Mouse (Mus musculus): ENCODE data around the gene Dhrs4. TPM values are rescaled to one million over a fixed set of nuclear protein-coding genes. Genes with fewer than 3 reads are reported as not detected.

Gene Dhrs4
- 104 TPM in 2 replicates for polyA plus RNA-seq (2012)

GRCm38 (mm10) chr14:55478651-55479599 is at the start of gene Dhrs4:
Gene Dhrs4 (plus strand): TSS chr14:55478758.

DNA sequence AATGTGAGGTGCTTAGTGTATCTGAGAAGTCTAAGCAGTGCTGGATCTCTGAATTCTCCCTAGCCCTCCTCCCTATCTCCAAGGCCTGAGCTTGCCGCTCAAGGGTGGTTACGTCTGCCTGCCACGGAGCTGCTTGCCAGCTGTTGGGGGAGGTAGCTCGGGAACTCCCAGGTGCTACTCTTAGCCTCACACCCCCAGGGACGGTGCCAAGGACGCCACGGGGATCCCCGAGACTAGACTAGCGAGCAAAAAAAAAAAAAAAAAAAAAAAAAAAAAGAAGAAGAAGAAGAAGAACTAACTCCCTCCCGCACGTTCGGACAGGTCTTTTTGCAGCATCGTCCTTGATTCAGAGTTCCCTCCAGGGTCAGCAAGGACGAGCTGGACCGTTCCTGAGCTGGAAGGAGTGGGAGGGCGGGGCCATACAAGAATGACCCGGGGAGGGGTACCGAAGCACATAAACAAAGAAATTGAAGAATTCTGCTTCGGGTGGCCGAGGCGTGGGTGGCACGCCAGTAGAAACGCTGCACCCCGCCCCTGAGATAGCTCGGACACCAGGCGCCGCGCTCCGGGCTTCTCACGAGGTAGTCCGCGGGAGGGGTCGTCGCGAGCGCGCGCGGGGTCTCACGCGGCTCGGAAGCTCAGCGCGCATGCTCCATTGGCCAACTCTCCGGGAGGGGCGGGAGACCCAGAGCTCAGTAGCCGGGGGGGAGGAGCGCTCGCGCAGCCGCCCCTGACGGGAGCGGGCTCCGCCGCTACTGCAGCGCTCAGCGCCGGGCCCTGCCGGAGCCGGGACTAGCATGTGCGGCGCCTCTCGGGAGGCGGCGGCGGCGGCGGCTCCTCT is 12.0 kb downstream of the Dhrs4 start, which contains the start of gene Carmil3:
TSS of gene Carmil3 (plus strand) at position 291 of the 841 bp plus-strand sequence.

DNA sequence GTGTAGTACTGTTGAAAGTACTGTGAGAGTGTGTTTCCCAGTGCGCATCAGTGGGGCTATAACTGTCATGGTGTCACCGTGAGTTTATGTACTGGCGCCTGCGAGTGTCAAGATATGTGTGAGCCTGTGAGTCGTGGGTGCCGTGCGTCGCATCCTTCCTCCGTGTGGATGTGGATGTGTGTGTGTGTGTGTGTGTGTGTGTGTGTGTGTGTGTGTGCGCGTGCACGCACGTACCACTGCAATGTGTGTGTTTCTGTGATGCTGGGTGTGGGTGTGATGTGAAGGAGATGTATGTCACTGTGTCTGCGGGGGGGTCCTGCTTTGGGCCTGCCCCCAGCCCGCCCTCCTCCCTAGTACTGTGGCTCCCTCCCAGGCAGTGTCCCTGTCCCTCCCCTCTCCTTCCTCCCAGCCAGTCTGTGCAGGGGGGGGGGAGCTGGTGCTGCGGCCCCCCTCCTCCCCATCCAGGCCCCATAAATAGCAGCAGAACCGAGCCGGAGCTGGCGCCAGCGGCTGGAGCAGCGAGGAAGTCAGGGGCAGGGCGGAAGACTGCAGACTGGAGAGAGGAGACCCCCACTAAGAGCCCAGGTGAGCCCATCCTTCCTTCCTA is 31.7 kb downstream of the Dhrs4 start, which contains the start of gene Cpne6:
TSS of gene Cpne6 (plus strand) at position 321 of the 607 bp plus-strand sequence.

DNA sequence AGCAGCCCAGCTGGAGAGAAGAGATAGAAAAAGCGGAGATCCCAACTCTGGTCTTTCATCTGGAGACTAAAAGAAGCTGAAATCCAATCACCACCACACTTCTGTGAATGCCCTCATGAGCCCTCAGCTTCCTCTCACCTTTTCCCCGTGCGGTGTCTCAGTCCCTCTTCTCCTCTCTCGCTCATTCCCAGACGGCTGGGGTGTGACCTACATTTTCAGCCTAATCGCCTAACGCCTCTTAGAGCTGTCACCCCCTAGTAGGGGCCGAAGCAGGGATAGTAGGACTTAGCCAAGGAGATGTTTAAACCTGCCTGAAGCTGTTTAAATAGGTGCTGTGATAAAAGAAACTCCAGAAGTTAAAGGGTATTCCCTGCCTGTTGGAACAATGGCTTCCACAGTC is 46.2 kb downstream of the Dhrs4 start, which contains the start of gene Nrl:
TSS of gene Nrl (minus strand) at position 197 of the 400 bp plus-strand sequence.

Other genes with a start within 250 kb of the Dhrs4 start
- gene Carmil3, start 11.9 kb downstream of the Dhrs4 start, polyA plus RNA-seq (2012), result 4.3 and 4.5 TPM in 2 replicates
- gene Cpne6, start 31.7 kb downstream of the Dhrs4 start, polyA plus RNA-seq (2012), result not detected in 2 replicates
- not detected in 2 replicates for gene Nrl, start 46.2 kb downstream of the Dhrs4 start, polyA plus RNA-seq (2012)
- gene Pck2, start 61.5 kb downstream of the Dhrs4 start, polyA plus RNA-seq (2012), result 86.4 and 95.5 TPM in 2 replicates
- gene Dcaf11, start 81.2 kb downstream of the Dhrs4 start, polyA plus RNA-seq (2012), result 55.9 and 75.4 TPM in 2 replicates
- 0.47 and 0.96 TPM in 2 replicates for gene A730061H03Rik, start 81.6 kb downstream of the Dhrs4 start, polyA plus RNA-seq (2012)
- 0.60 and 1.2 TPM in 2 replicates for gene Fitm1, start 96.9 kb downstream of the Dhrs4 start, polyA plus RNA-seq (2012)
- gene Psme1, start 99.4 kb downstream of the Dhrs4 start, polyA plus RNA-seq (2012), result 244 and 281 TPM in 2 replicates
- 8.4 and 8.5 TPM in 2 replicates for gene Emc9, start 106.5 kb downstream of the Dhrs4 start, polyA plus RNA-seq (2012)
- 82.1 TPM in 2 replicates for gene Psme2, start 112.4 kb downstream of the Dhrs4 start, polyA plus RNA-seq (2012)
- gene Rnf31, start 113.0 kb downstream of the Dhrs4 start, polyA plus RNA-seq (2012), result 31.2 and 32.0 TPM in 2 replicates
- 88.9 and 109 TPM in 2 replicates for gene Irf9, start 124.8 kb downstream of the Dhrs4 start, polyA plus RNA-seq (2012)
- 18.2 and 29.4 TPM in 2 replicates for gene Rec8, start 139.3 kb downstream of the Dhrs4 start, polyA plus RNA-seq (2012)
- gene Ipo4, start 157.2 kb downstream of the Dhrs4 start, polyA plus RNA-seq (2012), result 62.9 and 90.9 TPM in 2 replicates
- gene Gm49378, start 159.1 kb downstream of the Dhrs4 start, polyA plus RNA-seq (2012), result 1.4 and 1.5 TPM in 2 replicates
- gene Tm9sf1, start 165.0 kb downstream of the Dhrs4 start, polyA plus RNA-seq (2012), result 19.0 and 19.4 TPM in 2 replicates
- gene Tssk4, start 171.4 kb downstream of the Dhrs4 start, polyA plus RNA-seq (2012), result 0.07 TPM in 1 of 2 replicates, not detected in the other
- 13.6 and 17.8 TPM in 2 replicates for gene Mdp1, start 181.8 kb downstream of the Dhrs4 start, polyA plus RNA-seq (2012)
- 23.9 and 24.7 TPM in 2 replicates for gene Gmpr2, start 193.2 kb downstream of the Dhrs4 start, polyA plus RNA-seq (2012)
- 102 and 110 TPM in 2 replicates for gene Nedd8, start 193.4 kb downstream of the Dhrs4 start, polyA plus RNA-seq (2012)
- 31.6 and 41.8 TPM in 2 replicates for gene Tinf2, start 203.1 kb downstream of the Dhrs4 start, polyA plus RNA-seq (2012)
- 4.6 and 5.6 TPM in 2 replicates for gene Tgm1, start 235.2 kb downstream of the Dhrs4 start, polyA plus RNA-seq (2012)
- gene Rabggta, start 243.5 kb downstream of the Dhrs4 start, polyA plus RNA-seq (2012), result 30.6 and 31.0 TPM in 2 replicates